Mouse (Mus musculus) brain, embryonic 18.5 days (tissue): ENCODE results near the gene Btbd9.
"Not testable (repeated sequence)": the region's sequence is repeated elsewhere in the genome, so short reads cannot be mapped to it uniquely, and the experiment has no call there.

Source experiments
- DNase-seq: peaks from one replicate; pipeline ENCODE4 v3.0.0-alpha.2; 2012; ENCODE audit warnings: low read depth, low spot score

Gene Btbd9

DNA sequence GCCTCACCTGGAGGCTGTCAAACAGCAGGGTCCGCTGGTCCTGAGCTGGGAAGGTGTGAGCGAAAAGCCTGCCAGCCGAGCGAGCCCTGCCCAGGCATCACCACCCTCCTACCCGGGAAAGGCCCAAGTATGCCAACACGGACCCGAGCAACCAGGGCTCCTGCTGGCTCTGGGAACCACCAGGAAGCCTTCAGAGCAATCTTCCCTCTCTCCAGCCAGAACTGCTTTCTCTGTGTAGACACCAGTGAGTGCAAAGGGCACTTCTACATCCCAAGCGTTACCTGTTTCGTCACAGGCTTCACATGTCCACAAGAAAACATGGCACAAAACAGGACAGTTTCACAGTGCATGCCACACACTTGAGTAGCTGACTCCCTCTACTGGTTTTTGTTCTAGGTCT, 63.3 kb downstream of the Btbd9 start:
- no peak for DNase-seq

DNA sequence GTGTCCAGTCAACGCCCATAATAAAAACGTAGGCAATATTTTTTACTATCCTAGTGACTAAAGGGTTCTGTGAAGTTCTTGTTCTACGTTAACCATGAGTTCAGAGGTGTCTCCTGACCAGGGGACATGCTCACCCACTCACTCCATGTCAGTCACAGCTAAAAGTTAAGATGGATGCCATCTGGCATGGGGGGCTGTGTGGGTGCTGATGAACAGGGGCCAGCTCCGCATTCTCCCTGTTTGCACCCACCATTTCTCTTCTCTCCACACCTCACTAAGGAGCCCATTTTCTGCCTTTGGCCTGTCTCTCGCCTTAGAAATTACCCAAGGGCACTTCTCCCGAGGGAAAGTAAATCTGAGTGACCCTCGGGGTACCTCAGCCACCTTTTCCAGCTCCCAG, 63.8 kb downstream of the Btbd9 start:
- no peak for DNase-seq

DNA sequence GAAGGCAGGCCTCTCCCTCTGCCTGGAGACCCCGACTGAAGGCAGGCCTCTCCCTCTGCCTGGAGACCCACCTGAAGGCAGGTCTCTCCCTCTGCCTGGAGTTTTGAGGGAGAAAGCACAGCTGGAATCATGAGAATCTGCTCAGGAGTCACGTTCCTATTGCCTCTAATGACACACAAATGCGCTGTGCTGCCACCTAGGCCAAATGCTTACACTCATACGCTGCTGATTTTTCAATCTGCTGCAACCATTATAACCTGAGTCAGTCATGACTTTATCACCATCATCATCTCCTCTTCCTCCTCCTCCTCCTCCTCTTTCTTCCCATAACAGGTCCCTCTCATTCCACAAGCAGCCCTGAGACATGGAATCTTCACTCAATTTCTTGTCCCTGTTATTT, 64.3 kb downstream of the Btbd9 start:
- no peak for DNase-seq

DNA sequence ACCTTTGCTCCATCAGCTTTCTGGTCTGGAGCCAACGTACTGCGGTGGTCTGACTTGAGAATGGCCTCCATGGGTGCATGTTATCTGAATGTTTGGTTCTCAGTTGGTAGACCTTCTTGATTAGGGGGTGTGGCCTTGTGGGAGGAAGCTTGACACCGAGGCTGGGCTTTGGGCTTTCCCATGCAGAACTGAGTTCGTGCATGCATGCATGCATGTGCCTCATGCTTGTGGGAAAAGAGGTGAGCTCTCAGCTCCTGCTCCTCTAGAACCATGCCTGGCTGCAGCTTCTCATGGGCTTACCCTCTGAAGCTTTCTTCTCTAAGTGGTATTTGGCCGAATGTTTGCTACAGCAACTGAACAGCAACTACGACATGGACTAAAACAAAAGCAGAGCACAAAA, 64.9 kb downstream of the Btbd9 start:
- DNase-seq: no peak

DNA sequence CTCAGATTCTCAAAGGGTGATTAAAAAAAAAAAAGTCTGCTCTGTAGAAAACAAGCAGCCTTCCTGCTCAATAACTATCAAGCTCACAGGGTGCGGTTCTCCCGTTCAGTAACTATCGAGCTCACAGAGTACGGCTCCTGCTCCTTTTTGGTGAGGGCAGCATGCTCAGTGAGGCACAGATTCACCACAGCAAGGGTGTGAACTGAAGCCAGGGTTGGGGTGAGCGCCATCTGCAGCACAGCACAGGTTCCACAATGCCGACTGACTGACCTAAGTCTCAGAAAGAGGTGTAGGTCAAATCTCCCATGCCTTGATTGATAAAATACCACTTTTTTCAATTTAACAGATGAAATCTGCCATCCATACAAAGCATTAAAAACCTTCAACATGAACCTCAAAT, 66.1 kb downstream of the Btbd9 start:
- no peak for DNase-seq

DNA sequence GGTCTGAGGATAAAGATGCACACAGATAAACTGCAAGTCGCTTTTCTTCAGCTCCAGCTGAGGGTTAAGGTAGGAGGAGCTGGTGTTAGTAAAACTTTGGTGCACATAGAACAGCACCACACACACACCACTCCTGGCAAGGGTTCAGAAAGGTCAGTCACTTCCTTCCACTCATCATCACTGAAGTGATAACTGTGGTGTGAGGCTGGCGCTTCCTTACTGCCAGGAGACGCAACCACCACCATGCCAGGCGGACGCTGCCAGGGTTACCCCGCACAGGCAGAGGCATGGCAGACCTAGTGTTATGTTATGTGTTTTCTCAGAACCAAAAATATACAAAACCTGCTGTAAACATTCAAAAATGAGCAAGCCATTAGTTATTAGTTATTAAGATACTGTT, 66.6 kb downstream of the Btbd9 start:
- DNase-seq: no peak

DNA sequence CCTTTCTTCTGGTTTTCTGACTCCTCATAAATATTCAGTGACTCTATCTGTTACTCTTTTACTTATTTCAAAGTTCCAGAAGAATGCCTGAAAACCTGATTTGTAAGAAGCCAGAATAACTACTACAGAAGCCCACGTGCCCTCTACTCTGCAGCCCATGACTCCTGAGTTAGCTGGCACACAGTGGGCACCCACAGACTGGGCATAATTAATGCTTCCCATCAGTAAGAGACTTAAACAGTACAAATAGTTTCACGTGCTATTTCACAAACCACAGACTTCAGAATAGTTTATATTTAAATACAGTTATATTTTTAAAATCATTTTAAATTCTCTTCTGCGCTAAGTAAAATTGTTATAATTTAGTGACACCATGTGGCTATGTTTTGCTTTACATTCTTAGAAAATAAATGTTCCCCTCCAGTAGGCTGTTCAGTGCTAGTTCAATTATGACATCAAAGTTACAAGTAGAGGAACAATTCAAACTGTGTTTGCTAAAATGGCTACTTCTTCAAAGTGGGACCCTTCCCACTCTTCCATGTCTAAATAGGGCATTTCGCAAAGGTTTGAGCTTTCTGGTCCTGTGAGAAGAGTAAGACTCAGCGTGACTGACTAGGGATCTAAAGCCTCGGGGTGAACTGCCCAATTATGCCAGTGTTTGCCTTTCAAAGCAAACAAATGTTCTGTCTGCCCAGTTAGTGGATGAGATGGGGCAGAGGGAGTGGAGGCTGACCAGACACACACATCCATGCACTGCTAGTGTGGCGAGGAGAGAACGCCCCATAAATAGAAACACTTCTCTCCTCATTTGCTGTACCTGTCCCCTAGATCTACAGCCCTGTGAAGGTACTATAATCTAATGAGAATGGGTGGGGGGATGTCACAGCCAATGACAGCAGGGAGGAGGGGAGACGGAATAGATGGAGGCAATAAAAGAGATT, 68.4 kb downstream of the Btbd9 start:
- no peak for DNase-seq

DNA sequence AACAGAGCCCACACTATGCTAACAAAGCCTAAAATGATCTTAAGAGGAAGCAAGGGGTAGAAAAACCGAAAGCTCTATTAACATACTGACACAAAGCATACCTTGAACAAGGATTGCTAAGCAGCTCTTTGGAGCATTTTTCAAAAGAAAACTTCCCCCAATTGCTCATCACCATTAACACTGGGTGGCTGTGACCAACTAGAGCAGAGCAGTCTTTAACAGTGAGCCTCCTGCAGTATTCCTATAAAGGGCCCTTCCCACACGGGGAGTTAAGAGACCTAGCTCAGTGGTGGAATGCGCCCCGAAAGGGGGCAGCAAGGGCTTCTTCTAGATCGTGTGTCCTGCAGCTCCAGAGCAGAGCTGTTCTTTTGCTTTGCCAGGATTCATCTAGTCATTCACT, 69.4 kb downstream of the Btbd9 start:
- no peak for DNase-seq

DNA sequence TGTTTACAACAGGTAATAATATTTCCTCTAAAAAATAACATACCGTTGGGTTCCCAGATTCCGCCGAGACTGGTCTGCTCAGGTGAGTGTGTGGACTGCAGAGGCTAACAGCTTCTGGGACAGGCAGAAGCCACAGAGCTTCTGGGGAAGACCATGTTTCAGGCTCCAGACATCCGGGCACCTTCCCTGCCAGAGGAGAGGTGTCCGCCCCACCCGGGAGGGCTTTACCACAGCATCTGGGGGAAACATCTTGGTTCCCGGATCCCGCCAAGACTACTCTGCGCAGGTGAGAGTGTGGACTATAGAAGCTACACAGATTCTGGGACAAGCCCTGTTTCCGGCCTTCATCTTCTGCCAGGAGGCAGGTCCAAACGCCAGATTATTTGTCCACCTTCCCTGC, 76.7 kb downstream of the Btbd9 start:
- not testable (repeated sequence) for DNase-seq

DNA sequence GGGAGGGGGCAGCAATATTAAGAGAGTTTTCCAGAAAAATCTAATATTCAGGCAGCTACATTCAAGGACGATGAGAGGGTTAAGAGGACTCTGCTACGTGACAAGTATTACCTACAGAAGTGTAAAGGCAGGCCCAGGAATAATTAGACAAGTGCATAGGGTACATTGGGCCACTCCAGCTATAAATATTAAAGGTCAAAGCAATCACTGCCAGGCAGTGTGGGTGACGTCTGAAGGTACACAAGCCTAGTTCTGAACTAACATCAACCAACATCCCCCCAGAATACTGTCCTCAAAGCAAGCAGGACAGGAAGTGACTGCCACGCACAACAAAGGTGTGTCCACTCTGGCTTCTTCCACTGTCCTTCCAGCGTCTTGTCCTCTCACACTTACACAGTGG, 77.5 kb downstream of the Btbd9 start:
- DNase-seq: no peak

DNA sequence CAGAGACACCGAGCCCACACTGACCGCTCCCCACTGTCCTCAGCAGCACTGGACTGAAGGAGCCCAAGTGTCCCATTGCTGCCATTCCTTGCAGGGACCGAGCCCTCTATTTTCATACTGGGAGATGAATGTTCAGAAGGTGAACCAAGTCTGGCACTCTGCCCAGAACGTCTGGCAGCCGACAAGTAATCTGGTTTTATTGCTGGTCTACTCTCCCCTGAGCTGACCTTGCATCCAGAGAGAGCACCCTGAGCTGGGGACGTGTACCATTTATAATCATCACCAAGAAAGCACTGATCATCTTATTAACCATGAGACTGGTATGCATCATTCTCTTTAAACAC, 77.9 kb downstream of the Btbd9 start:
- no peak for DNase-seq

DNA sequence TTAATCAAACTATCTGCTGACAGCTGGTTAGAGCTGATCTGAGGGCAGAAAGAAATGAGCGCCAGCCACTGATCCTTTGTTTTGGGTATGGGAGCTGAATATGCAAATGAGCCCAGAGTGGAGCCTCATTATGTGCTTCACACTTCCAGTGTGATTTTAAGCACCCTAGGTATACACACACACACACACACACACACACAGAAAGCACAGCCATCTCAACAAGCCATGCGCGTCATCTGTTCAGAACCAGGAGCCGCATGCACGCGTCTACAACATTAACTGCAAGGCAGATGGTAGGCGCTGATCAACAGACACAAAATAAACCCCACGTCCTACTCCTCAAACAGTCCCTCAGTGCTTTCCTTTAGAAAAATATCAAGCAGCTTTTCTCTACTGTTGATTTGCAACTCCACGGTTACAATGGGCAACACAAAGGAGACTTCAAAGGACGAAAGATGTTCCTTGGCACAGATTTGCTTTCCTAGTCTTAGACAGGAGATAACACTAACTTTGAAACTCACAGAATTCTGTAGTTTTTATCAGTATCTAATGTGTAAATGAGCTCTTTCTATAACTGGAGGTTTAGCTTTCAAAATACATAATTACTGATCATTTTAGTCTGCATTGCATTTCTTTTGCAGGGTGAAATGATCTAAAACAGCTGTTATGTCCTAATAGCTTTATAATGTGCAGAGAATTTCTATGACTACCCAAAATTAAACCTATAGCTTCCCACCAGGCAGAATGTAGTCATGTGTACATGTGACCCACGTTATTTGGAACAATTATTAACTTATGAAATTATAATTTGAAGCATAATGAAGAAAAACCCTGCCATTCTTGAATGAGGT, 78.5 kb downstream of the Btbd9 start:
- DNase-seq: peak; percentile 59

DNA sequence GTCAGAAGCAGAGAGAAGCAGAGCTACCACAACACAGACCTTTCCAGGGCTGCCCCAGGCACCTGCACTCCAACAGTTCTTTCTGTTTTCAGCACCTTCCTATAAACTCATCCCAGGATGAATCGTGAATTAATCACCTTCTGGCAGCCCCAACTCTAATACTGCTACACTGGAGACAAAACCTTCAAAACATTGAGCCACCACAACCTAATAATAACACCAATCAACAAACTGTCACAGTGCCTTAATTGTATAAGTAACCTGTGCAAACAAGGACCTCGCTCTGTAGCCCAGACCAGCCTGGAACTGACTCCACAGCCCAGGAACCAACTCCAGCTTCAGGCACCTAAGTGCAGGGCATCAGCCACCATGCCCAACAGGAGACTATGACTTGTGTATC, 80.7 kb downstream of the Btbd9 start:
- no peak for DNase-seq

DNA sequence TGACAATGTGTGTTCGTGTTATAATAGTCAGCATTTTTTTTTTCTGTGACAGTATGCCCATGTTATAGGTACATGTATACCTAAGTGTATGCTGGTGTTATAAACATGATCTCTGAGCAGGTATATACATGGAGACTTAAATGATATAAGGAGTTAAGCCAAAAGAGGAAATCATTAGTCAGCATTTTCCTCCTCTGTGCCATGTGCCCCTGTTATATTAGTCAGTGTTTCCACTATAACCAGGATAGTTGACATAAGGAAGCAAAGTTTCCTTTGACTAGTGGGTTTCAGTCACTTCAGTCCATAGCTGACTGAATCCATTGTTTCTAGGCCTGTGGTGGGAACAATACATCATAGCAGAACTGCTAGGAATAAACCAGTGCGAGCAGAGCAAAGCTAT, 81.1 kb downstream of the Btbd9 start:
- DNase-seq: no peak

DNA sequence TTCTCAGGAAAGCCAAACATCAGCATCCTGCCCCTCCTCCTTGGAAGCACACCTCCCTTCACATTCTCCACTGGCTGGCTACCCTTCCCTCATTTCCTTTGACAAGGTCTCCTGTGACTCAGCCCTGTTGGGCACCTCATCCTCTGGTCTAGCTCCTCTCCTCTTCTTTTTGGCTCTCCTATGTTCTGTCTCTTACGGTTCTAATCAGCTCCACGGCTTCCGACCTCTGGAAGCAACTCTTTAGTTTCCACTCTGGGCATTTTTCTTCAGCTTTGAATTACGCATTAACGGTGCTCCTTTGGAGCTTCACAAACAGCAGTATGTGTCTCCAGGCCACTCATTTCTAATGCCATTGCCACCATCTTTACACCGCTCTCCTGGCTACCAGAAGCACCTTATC, 82.8 kb downstream of the Btbd9 start:
- DNase-seq: no peak

DNA sequence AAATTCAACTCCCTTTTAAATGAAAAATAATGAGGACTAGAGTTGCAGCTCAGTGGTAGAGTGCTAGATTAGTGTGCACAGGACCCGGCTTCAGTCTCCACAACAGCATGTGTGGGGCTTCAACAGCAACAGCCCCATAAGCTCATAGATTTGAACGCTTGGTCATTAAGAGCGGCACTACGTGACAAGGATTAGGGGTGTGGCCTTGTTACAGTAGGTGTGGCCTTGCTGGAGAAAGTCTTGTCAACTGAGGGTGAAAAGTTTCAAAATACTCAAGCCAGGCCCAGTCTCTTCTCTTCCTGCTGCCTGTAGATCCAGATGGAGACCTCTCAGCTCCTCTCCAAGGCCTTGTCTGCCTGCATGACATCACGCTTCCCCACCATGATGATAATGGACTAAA, 84.1 kb downstream of the Btbd9 start:
- no peak for DNase-seq

DNA sequence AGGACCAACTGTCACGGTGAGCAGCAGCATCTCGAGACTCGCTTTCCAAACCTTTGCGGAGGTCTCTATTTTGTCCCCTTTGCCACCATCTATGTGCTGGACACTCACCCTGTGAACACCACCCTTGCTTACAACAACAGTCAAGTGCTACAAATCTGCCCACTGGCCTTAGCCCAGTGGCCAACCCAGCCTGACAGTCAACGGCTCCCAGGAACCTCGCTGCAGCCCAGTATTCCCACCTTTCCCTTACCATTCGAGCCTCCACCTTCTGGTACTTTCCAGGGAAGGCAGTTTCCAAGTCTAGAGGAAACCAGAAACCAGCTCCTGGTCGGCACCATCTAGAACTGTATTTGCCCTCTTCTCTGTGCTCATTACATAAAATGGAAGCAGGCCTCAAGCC, 84.7 kb downstream of the Btbd9 start:
- DNase-seq: no peak

DNA sequence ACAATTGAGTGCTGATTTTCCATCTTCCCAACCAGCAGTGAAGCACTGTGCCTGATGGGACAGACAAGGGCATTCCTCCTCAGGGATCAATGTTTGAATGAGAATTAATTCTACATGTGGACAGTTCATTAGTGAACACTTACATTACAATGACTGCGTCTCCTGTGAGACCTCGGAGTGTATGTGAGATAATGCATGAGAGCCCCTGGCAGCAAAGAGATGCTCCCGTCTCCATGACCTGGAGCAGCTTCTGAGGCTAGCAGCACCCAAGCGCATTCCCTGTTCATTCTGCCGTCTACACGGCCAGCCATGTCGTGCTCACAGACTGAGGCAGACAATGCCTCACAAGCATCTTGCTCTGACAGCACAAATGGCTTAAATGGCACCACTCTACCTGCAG, 85.7 kb downstream of the Btbd9 start:
- no peak for DNase-seq

DNA sequence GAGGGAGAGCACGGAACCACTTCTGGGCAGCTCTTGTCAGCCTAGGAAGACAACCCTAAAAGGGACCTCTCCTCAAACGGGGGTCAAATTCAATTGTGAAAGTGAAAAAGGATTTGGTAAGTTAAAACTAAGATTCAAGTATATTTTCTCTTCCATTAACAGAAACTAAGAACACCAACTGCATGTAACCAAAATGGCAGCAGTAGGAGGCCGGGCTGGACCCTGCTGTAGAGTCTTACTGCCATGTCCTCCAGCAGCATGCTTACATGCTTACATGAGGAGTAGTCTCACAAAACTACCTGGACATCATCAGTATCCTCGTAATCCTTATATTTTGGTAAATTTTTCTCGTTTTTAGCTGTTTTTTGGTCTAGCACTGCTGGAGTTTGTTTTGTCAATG, 86.2 kb downstream of the Btbd9 start:
- no peak for DNase-seq

DNA sequence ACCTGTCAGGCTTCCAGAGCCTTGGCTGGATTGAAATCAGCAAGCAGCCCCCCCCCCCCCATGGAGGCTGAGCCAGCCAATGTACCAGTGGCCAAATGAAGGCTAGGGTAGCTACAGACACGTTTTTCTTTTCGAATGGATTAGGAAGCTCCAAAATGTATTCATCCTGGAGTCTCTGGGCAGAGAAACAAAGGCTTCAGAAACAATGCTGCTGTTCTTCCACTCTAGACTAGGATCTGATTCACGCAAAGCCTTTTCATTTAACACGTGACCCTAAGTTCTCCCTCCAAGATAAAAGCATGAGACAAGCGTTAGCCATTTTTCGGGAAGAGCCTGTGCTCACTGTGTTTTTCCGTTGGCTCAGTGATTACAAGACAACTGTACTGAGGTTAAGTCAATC, 86.7 kb downstream of the Btbd9 start:
- no peak for DNase-seq

DNA sequence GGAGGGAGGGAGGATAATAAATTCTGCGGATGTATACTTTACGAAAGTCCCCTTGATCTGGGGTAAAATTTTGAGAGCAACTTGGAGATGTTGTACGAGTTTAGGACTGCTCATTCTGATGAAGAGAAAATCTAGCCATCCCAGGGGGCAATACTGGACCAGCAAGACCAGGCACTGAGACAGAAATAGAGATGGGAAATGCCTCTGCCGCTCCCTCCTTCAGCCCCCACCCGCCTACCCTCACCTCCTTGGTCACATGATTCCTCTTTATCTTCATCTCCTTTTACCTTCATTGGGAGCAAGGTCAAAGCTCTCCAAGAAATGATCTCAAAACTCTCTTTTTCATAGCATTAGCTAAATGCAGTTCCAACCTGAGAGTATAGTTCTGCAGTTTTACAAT, 88.6 kb downstream of the Btbd9 start:
- no peak for DNase-seq

DNA sequence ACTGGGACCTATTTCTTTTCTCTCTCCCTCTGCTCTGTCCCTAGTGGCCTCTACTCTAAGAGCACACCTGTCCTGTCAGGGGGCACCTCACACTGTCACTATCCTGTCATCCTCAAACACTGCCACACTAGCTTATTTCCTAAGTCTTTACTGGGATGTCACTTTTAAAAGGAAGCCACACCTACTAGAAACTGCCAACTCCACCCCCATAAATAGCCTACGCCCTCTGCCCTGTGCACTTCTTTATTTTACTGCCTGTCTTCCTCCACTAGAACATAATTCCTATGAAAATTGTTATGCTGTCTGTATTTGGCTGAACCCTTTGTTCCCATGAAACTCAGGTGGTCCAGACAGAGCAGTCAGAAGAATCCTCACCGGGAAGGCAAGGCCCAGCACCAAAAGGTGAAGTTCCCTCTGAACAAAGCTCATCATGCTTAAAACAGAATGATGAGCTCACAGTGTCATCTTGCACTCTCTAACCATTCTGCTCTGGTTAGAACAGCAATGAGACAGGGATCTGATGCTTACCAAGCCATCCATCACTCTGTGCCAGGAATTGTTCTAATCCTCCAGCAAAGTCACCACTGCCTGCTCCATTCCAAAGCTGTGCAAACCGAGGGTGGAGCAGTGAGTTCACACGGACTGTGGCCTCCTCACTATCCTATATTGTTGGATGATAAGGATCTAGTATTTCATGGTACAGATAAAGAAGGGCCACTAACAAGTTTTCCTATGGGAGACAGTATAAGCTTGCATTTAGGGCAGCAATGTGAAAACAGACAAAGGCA, 91.0 kb downstream of the Btbd9 start:
- DNase-seq: no peak
